Mouse (Mus musculus) lung, embryonic 16.5 days (tissue): ENCODE measurements around the gene Syne1. TPM values are rescaled to one million over a fixed set of nuclear protein-coding genes. Genes with fewer than 3 reads are reported as not detected.

Source experiments
- ATAC-seq: fragments of 200-750 bp; cut with Nextera tagmentation; 2 replicates; pipeline ENCODE4 v1.8.0; 2017; ENCODE audit warnings: low read depth, mild to moderate bottlenecking, moderate library complexity
- H3K27ac ChIP-seq: fragments of 300-500 bp; sonication (generic); 2 replicates; pipeline ENCODE4 v1.5.1; 2014; ENCODE audit warnings: mild to moderate bottlenecking, control low read depth, low read length
- H3K27me3 ChIP-seq: fragments of 300-500 bp; sonication (generic); 2 replicates; pipeline ENCODE4 v1.6.1; 2014; ENCODE audit warnings: low read depth, low read length, mixed read lengths; ENCODE audit not compliant: control insufficient read depth, insufficient read depth
- H3K36me3 ChIP-seq: fragments of 300-500 bp; sonication (generic); 2 replicates; pipeline ENCODE4 v1.6.1; 2014; ENCODE audit warnings: low read length; ENCODE audit not compliant: control insufficient read depth, insufficient read depth
- H3K4me1 ChIP-seq: fragments of 300-500 bp; sonication (generic); replicated peaks from 2 replicates; pipeline ENCODE4 v1.6.1; 2014; ENCODE audit warnings: low read length, mixed read lengths; ENCODE audit not compliant: control insufficient read depth, insufficient read depth
- H3K4me2 ChIP-seq: fragments of 300-500 bp; sonication (generic); 2 replicates; pipeline ENCODE4 v1.6.1; 2014; ENCODE audit warnings: low read depth, low read length, control low read depth
- H3K4me3 ChIP-seq: fragments of 300-500 bp; sonication (generic); 2 replicates; pipeline ENCODE4 v1.5.1; 2014; ENCODE audit warnings: mild to moderate bottlenecking, low read length, control low read depth
- H3K9ac ChIP-seq: fragments of 300-500 bp; sonication (generic); 2 replicates; pipeline ENCODE4 v1.6.1; 2014; ENCODE audit warnings: low read length, control low read depth
- H3K9me3 ChIP-seq: fragments of 300-500 bp; sonication (generic); 2 replicates; pipeline ENCODE4 v1.6.1; 2016; ENCODE audit warnings: low read length; ENCODE audit not compliant: control insufficient read depth
- WGBS: fragments of 180-500 bp; shearing (Covaris S2); extraction: QIAGEN DNeasy Blood & Tissue Kit; methylation state at CpG from one replicate; pipeline ENCODE4 v1.1.7; 2014; 5-methylcytosine and 5-hydroxymethylcytosine counted together
- polyA plus RNA-seq: library from polyadenylated mRNA; unstranded; fragments of >200 nt; fragmentation: Nextera tagmentation; extraction: Ambion mirVana; gene quantifications from 2 replicates; pipeline ENCODE4 v1.2.1, GENCODE M21; 2015

Gene Syne1
- polyA plus RNA-seq, 1 experiment from 2014 or later, result 4.3 TPM

- 20% methylated on average over 6 of the region's 6 CpGs for WGBS
- Histone ChIP-seq H3K9ac (peak overlapping the region; percentile 11; the same call in 1 of the 2 replicates), H3K4me3 (peak overlapping the region; percentile 48), H3K4me1 (peaks cover 5% of the 10 kb centered on the region), H3K27me3 (no peaks in the 10 kb centered on the region), H3K27ac (peak overlapping the region; percentile 95), H3K9me3 (peaks cover 2% of the 10 kb centered on the region; the same call in 1 of the 2 replicates), H3K4me2 (peak overlapping the region; percentile 54), H3K36me3 (no peaks in the 10 kb centered on the region)
- ATAC-seq, result peak; percentile 76
Measured at GRCm38 (mm10) chr10:5288262-5288661, 263.0 kb downstream of the Syne1 start.

- H3K4me1 ChIP-seq, result no peaks in the 10 kb centered on the region
- ATAC-seq, result peak; percentile 57
Measured at GRCm38 (mm10) chr10:5275769-5276168, 275.5 kb downstream of the Syne1 start.

GRCm38 (mm10) chr10:5270641-5271040, 280.6 kb downstream of the Syne1 start:
- WGBS, result 61% methylated on average over 2 of the region's 2 CpGs
- H3K4me3 ChIP-seq, result no peak overlapping the region
- H3K4me2 ChIP-seq, result no peak overlapping the region
- ATAC-seq, result no peak
- no peak overlapping the region for H3K27ac ChIP-seq
- H3K9me3 ChIP-seq, result no peaks in the 10 kb centered on the region
- H3K9ac ChIP-seq, result no peak overlapping the region
- no peaks in the 10 kb centered on the region for H3K36me3 ChIP-seq
- no peaks in the 10 kb centered on the region for H3K4me1 ChIP-seq
- no peaks in the 10 kb centered on the region for H3K27me3 ChIP-seq

More at GRCm38 (mm10) chr10:5275769-5276168, 275.5 kb downstream of the Syne1 start:
- Histone ChIP-seq H3K9ac (no peak overlapping the region), H3K9me3 (no peaks in the 10 kb centered on the region), H3K4me2 (no peak overlapping the region), H3K27ac (no peak overlapping the region), H3K27me3 (no peaks in the 10 kb centered on the region), H3K36me3 (no peaks in the 10 kb centered on the region), H3K4me3 (no peak overlapping the region)
- WGBS, result 55% methylated on average over 5 of the region's 5 CpGs

GRCm38 (mm10) chr10:5264418-5264817, 286.9 kb downstream of the Syne1 start:
- no peaks in the 10 kb centered on the region for H3K27me3 ChIP-seq
- no peaks in the 10 kb centered on the region for H3K9me3 ChIP-seq
- no peak overlapping the region for H3K4me3 ChIP-seq
- no peak overlapping the region for H3K9ac ChIP-seq
- H3K4me1 ChIP-seq, result no peaks in the 10 kb centered on the region
- ATAC-seq, result no peak
- H3K36me3 ChIP-seq, result no peaks in the 10 kb centered on the region
- WGBS, result 40% methylated on average over 10 of the region's 10 CpGs
- no peak overlapping the region for H3K27ac ChIP-seq
- H3K4me2 ChIP-seq, result no peak overlapping the region

GRCm38 (mm10) chr10:5262636-5263035, 288.6 kb downstream of the Syne1 start:
- 60% methylated on average over 8 of the region's 8 CpGs for WGBS
- Histone ChIP-seq H3K27me3 (no peaks in the 10 kb centered on the region), H3K27ac (no peak overlapping the region), H3K4me1 (no peaks in the 10 kb centered on the region), H3K9ac (no peak overlapping the region), H3K4me3 (no peak overlapping the region), H3K4me2 (no peak overlapping the region), H3K36me3 (peaks cover 8% of the 10 kb centered on the region), H3K9me3 (no peaks in the 10 kb centered on the region)
- ATAC-seq, result no peak

- H3K4me1 ChIP-seq, result no peaks in the 10 kb centered on the region
- H3K9ac ChIP-seq, result no peak overlapping the region
- no peak overlapping the region for H3K4me2 ChIP-seq
- no peak overlapping the region for H3K27ac ChIP-seq
- peaks cover 14% of the 10 kb centered on the region for H3K36me3 ChIP-seq
- no peaks in the 10 kb centered on the region for H3K27me3 ChIP-seq
- H3K4me3 ChIP-seq, result no peak overlapping the region
- H3K9me3 ChIP-seq, result no peaks in the 10 kb centered on the region
- no peak for ATAC-seq
Measured at GRCm38 (mm10) chr10:5256686-5257085, 294.6 kb downstream of the Syne1 start.

- Histone ChIP-seq H3K9ac (no peak overlapping the region), H3K27ac (no peak overlapping the region)
- 0 out of 2 replicates have a peak, but pooled peaks have one; percentile 23 for ATAC-seq
Measured at GRCm38 (mm10) chr10:5253752-5254151, 297.5 kb downstream of the Syne1 start.

GRCm38 (mm10) chr10:5250702-5251101, 300.6 kb downstream of the Syne1 start:
- Histone ChIP-seq H3K27ac (no peak overlapping the region), H3K9ac (no peak overlapping the region), H3K4me2 (no peak overlapping the region), H3K27me3 (no peaks in the 10 kb centered on the region), H3K9me3 (no peaks in the 10 kb centered on the region), H3K36me3 (peaks cover 5% of the 10 kb centered on the region), H3K4me1 (no peaks in the 10 kb centered on the region), H3K4me3 (no peak overlapping the region)
- WGBS, result 33% methylated on average over 10 of the region's 10 CpGs
- peak; percentile 64; the same call in 1 of the 2 replicates for ATAC-seq

More at GRCm38 (mm10) chr10:5253752-5254151, 297.5 kb downstream of the Syne1 start:
- Histone ChIP-seq H3K36me3 (peaks cover 14% of the 10 kb centered on the region), H3K4me1 (no peaks in the 10 kb centered on the region), H3K4me3 (no peak overlapping the region), H3K27me3 (no peaks in the 10 kb centered on the region), H3K4me2 (no peak overlapping the region), H3K9me3 (no peaks in the 10 kb centered on the region)

- H3K4me3 ChIP-seq, result no peak overlapping the region
- 76% methylated on average over 4 of the region's 4 CpGs for WGBS
- no peak for ATAC-seq
- no peaks in the 10 kb centered on the region for H3K36me3 ChIP-seq
- H3K27ac ChIP-seq, result no peak overlapping the region
- H3K9me3 ChIP-seq, result no peaks in the 10 kb centered on the region
- H3K4me2 ChIP-seq, result no peak overlapping the region
- H3K9ac ChIP-seq, result no peak overlapping the region
- no peaks in the 10 kb centered on the region for H3K27me3 ChIP-seq
- no peaks in the 10 kb centered on the region for H3K4me1 ChIP-seq
Measured at GRCm38 (mm10) chr10:5239680-5240079, 311.6 kb downstream of the Syne1 start.

GRCm38 (mm10) chr10:5236926-5237325, 314.4 kb downstream of the Syne1 start:
- WGBS, result 54% methylated on average over 4 of the region's 4 CpGs
- no peaks in the 10 kb centered on the region for H3K27me3 ChIP-seq
- H3K4me1 ChIP-seq, result no peaks in the 10 kb centered on the region
- no peaks in the 10 kb centered on the region for H3K9me3 ChIP-seq
- no peak overlapping the region for H3K4me2 ChIP-seq
- no peak overlapping the region for H3K4me3 ChIP-seq
- H3K27ac ChIP-seq, result no peak overlapping the region
- H3K36me3 ChIP-seq, result no peaks in the 10 kb centered on the region
- ATAC-seq, result no peak
- H3K9ac ChIP-seq, result no peak overlapping the region
